Mouse (Mus musculus) testis, adult 2 months (tissue): ENCODE data around the gene Ncoa5.

Experiments
- CTCF ChIP-seq: fragments of 200-500 bp; IDR thresholded peaks from 2 replicates; pipeline ENCODE4 v1.5.1; 2012; ENCODE audit warnings: low read depth, mild to moderate bottlenecking, inconsistent platforms, low read length, moderate library complexity; ENCODE audit not compliant: control insufficient read depth, insufficient read depth, insufficient replicate concordance
- POLR2A ChIP-seq: fragments of 200-500 bp; IDR thresholded peaks from 2 replicates; pipeline ENCODE4 v1.6.1; 2012; ENCODE audit warnings: low read depth, mild to moderate bottlenecking, inconsistent platforms, low read length, moderate library complexity; ENCODE audit not compliant: control insufficient read depth

DNA sequence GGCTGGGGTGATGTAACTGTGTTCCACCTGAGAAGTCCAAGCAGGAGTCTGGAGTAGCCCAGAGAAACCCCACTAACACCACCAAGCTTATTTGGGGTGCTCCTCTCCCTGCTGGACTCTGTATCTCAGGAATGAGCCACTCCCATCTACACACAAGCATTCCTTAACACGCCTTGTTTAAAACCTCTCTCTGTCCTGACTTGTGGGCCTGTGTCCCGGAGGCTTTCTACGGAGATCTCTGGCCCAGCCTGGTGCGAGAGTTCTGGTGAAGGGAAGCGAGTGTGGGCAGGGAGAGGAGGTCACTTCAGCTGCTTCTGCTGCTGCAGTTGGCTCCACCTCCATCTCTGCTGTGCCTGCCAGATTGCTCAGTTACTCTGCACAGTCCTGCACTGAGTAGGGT lies 78.5 kb downstream of the Ncoa5 start:
- TF ChIP-seq CTCF (no peak), POLR2A (no peak)
